Mouse (Mus musculus) neural tube, embryonic 11.5 days (tissue): ENCODE results near the gene Apc2. TPM values are rescaled to one million over a fixed set of nuclear protein-coding genes. Genes with fewer than 3 reads are reported as not detected.

ENCODE experiments used
- ATAC-seq: fragments of 200-750 bp; cut with Nextera tagmentation; 2 replicates; pipeline ENCODE4 v1.8.0; 2017; ENCODE audit warnings: moderate number of reproducible peaks, mild to moderate bottlenecking, moderate TSS enrichment, moderate library complexity; ENCODE audit not compliant: insufficient read depth, low FRiP score, low TSS enrichment
- DNase-seq: peaks from one replicate; pipeline ENCODE4 v3.0.0-alpha.2; 2015; ENCODE audit warnings: low spot score
- H3K27ac ChIP-seq: fragments of 300-500 bp; sonication (generic); 2 replicates; pipeline ENCODE4 v1.5.1; 2014; ENCODE audit warnings: low read depth, mild to moderate bottlenecking, low read length
- H3K27me3 ChIP-seq: fragments of 300-500 bp; sonication (generic); 2 replicates; pipeline ENCODE4 v1.6.1; 2014; ENCODE audit warnings: mild to moderate bottlenecking, low read length, mixed read lengths; ENCODE audit not compliant: control insufficient read depth, insufficient read depth
- H3K36me3 ChIP-seq: fragments of 300-500 bp; sonication (generic); 2 replicates; pipeline ENCODE4 v1.6.1; 2014; ENCODE audit warnings: mild to moderate bottlenecking, low read length, moderate library complexity, mixed read lengths; ENCODE audit not compliant: control insufficient read depth, insufficient read depth
- H3K4me1 ChIP-seq: fragments of 300-500 bp; sonication (generic); 2 replicates; pipeline ENCODE4 v1.6.1; 2014; ENCODE audit warnings: low read length, mixed read lengths; ENCODE audit not compliant: control insufficient read depth, insufficient read depth
- H3K4me2 ChIP-seq: fragments of 300-500 bp; sonication (generic); 2 replicates; pipeline ENCODE4 v1.6.1; 2014; ENCODE audit warnings: low read depth, mild to moderate bottlenecking, moderate library complexity
- H3K4me3 ChIP-seq: fragments of 300-500 bp; sonication (generic); 2 replicates; pipeline ENCODE4 v1.5.1; 2014; ENCODE audit warnings: low read depth, low read length
- H3K9ac ChIP-seq: fragments of 300-500 bp; sonication (generic); 2 replicates; pipeline ENCODE4 v1.6.1; 2014; ENCODE audit warnings: mild to moderate bottlenecking, low read length
- H3K9me3 ChIP-seq: fragments of 300-500 bp; sonication (generic); 2 replicates; pipeline ENCODE4 v1.6.1; 2016; ENCODE audit warnings: low read length; ENCODE audit not compliant: control insufficient read depth
- WGBS: fragments of 180-500 bp; shearing (Covaris S2); extraction: QIAGEN DNeasy Blood & Tissue Kit; methylation state at CpG from one replicate; pipeline ENCODE4 v1.1.7; 2014; 5-methylcytosine and 5-hydroxymethylcytosine counted together
- polyA plus RNA-seq: library from polyadenylated mRNA; unstranded; fragments of >200 nt; fragmentation: Nextera tagmentation; extraction: Ambion mirVana; gene quantifications from 2 replicates; pipeline ENCODE4 v1.2.1, GENCODE M21; 2014

Apc2 gene
- polyA plus RNA-seq, 1 experiment from 2014 or later, result 81.4 TPM

DNA sequence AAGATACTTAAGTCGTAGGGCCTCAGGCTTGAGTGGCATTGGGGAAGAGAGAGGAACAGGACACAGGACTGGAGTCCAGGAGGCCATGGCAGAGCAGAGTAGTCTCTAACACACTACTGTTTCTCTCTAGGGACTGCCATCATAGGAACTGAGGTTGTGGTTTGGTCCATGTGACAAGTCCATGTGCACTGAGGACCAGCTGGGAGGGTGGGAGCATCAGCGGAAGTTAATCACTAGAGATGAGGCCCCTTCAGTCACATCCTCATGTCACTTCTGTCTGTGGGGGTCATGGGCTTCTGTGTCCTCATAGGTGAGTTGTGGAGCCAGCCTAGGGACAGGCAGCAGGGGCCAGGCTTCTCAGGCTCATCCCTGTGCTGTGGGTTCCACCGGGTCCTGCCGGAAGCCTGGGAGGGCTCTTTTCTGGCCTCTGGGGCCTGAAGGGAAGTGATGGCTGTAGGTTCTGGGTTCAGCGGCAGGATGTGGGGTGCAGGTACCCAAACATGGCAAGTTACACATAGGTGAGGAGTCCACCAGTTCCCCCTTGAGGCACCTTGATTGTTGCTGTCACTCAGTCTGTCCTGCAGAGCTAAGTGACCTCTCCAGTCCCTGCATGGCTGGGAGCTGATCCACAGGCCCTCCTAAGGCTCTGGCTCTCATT lies 24.5 kb upstream of the Apc2 start:
- peaks cover 12% of the 10 kb centered on the region for H3K36me3 ChIP-seq
- no peaks in the 10 kb centered on the region for H3K9me3 ChIP-seq
- no peak overlapping the region for H3K27ac ChIP-seq
- DNase-seq (no peak), ATAC-seq (no peak)
- WGBS, result 95% methylated on average over 5 of the region's 5 CpGs
- no peak overlapping the region for H3K4me3 ChIP-seq
- peaks cover 13% of the 10 kb centered on the region for H3K4me1 ChIP-seq
- H3K9ac ChIP-seq, result no peak overlapping the region
- no peaks in the 10 kb centered on the region for H3K27me3 ChIP-seq
- H3K4me2 ChIP-seq, result no peak overlapping the region

- DNase-seq (no peak), ATAC-seq (no peak)
- H3K4me1 ChIP-seq, result peaks cover 7% of the 10 kb centered on the region
- no peak overlapping the region for H3K4me3 ChIP-seq
- WGBS, result 94% methylated on average over 8 of the region's 8 CpGs
- no peak overlapping the region for H3K9ac ChIP-seq
- H3K4me2 ChIP-seq, result no peak overlapping the region
- H3K27me3 ChIP-seq, result no peaks in the 10 kb centered on the region
- no peak overlapping the region for H3K27ac ChIP-seq
- H3K36me3 ChIP-seq, result peaks cover 15% of the 10 kb centered on the region
- H3K9me3 ChIP-seq, result no peaks in the 10 kb centered on the region
Measured at GRCm38 (mm10) chr10:80271870-80272585, 23.7 kb upstream of the Apc2 start.

- H3K4me3 ChIP-seq, result no peak overlapping the region
Measured at GRCm38 (mm10) chr10:80273847-80274246, 21.9 kb upstream of the Apc2 start.

DNA sequence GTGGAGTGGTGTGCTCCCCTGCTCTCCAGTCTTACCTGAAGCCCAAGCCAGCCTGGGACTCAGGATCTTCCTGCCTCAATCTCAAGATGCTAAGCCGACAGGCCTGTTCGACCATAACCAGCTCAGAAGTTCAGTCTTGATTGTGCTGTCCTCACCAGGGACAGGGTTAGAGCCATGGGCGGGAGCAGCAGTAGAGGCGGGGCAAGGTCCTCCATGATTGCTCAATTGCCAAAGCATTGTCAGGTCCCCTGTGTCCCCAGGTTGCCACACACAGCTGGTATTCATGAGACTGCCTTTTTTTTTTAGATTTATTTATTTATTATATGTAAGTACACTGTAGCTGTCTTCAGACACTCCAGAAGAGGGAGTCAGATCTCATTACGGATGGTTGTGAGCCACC lies 19.5 kb upstream of the Apc2 start:
- peaks cover 34% of the 10 kb centered on the region for H3K36me3 ChIP-seq
- no peak overlapping the region for H3K9ac ChIP-seq
- no peaks in the 10 kb centered on the region for H3K27me3 ChIP-seq
- 89% methylated on average over 5 of the region's 5 CpGs for WGBS
- ATAC-seq (no peak), DNase-seq (no peak)
- no peaks in the 10 kb centered on the region for H3K9me3 ChIP-seq
- no peaks in the 10 kb centered on the region for H3K4me1 ChIP-seq
- H3K4me2 ChIP-seq, result no peak overlapping the region
- H3K4me3 ChIP-seq, result no peak overlapping the region
- H3K27ac ChIP-seq, result no peak overlapping the region

More at GRCm38 (mm10) chr10:80273847-80274246, 21.9 kb upstream of the Apc2 start:
- H3K4me1 ChIP-seq, result no peaks in the 10 kb centered on the region; the same call in 1 of the 2 replicates
- no peak for DNase-seq
- H3K9me3 ChIP-seq, result no peaks in the 10 kb centered on the region
- H3K27ac ChIP-seq, result no peak overlapping the region
- 89% methylated on average over 3 of the region's 3 CpGs for WGBS
- no peak for ATAC-seq
- H3K36me3 ChIP-seq, result peaks cover 30% of the 10 kb centered on the region
- H3K9ac ChIP-seq, result no peak overlapping the region
- no peak overlapping the region for H3K4me2 ChIP-seq
- no peaks in the 10 kb centered on the region for H3K27me3 ChIP-seq

DNA sequence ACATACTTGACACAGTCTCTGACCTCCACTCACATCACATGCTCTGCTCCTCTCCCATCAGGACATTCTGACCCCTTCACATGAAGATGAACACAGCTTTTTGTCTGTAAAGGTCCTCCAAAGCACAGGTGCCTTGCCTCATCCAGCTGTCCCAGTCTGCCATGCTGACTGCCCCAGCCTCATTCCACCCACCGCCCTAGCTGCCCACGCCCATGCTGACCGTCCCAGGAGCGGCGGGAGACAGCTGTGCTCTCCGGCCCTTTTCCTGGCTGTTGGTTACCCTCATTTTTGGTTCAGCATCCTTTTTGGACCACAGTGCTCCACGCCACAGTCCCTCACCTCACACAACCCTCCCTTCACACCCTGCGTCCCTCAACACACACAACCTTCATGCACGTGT lies 17.4 kb upstream of the Apc2 start:
- Histone ChIP-seq H3K9ac (no peak overlapping the region), H3K4me3 (no peak overlapping the region), H3K4me2 (no peak overlapping the region), H3K36me3 (peaks cover 36% of the 10 kb centered on the region), H3K27ac (no peak overlapping the region), H3K4me1 (no peaks in the 10 kb centered on the region), H3K27me3 (no peaks in the 10 kb centered on the region), H3K9me3 (no peaks in the 10 kb centered on the region)
- WGBS, result 91% methylated on average over 9 of the region's 9 CpGs
- DNase-seq (no peak), ATAC-seq (no peak)

DNA sequence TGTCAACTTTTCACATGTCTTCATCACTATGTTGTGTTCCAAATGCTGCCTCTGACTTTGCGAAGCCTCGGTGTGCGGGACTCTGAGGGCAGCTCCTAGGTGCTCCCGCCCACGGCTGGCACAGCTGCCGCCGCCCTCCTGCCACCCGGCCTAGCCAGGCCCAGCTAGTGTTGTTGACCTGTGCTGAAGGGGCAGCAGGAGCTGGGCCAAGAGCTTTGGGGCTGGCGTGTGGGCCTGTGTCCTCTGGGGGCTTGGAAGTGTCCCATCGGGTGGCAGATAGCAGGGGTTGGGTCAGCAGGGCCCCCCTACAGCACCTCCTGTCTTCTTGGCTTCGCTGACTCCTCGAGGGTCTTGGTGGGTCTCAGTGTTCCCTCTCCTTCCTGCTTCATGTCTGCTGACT lies 16.5 kb upstream of the Apc2 start:
- Histone ChIP-seq H3K36me3 (peaks cover 37% of the 10 kb centered on the region), H3K9ac (no peak overlapping the region), H3K27me3 (no peaks in the 10 kb centered on the region), H3K27ac (no peak overlapping the region), H3K4me2 (no peak overlapping the region), H3K4me3 (no peak overlapping the region), H3K4me1 (no peaks in the 10 kb centered on the region), H3K9me3 (no peaks in the 10 kb centered on the region)
- DNase-seq (no peak), ATAC-seq (no peak)
- WGBS, result 94% methylated on average over 12 of the region's 12 CpGs

DNA sequence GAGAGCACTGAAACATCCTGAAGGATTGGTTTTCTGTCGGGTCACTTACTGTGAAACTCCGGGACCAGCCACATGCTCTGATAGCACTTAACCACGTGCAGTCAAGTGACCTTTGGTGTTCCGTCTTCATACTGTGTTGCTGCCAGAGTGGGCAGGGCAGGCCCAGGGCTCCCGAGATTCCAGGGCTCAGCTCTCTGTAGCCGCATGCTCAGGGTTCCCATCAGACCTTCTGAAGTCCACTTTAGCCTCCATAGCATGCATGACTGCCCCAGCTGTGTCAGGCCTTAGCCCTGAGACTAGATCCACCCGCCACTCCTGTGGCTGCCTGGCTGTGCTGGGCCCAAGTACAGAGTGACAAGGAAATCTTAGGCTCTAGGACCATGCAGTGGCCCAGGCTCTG lies 14.5 kb upstream of the Apc2 start:
- Histone ChIP-seq H3K36me3 (peaks cover 33% of the 10 kb centered on the region), H3K9me3 (no peaks in the 10 kb centered on the region), H3K27me3 (no peaks in the 10 kb centered on the region), H3K4me2 (no peak overlapping the region), H3K27ac (no peak overlapping the region), H3K9ac (no peak overlapping the region), H3K4me1 (0 out of 2 replicates have a peak, but pooled peaks cover 2% of the 10 kb centered on the region), H3K4me3 (no peak overlapping the region)
- DNase-seq (no peak), ATAC-seq (no peak)
- 82% methylated on average over 7 of the region's 7 CpGs for WGBS

GRCm38 (mm10) chr10:80281921-80282371 lies 13.8 kb upstream of the Apc2 start:
- no peak overlapping the region for H3K4me2 ChIP-seq
- no peaks in the 10 kb centered on the region for H3K9me3 ChIP-seq
- no peak for DNase-seq
- no peak for ATAC-seq
- H3K9ac ChIP-seq, result no peak overlapping the region
- WGBS, result 82% methylated on average over 8 of the region's 8 CpGs
- H3K36me3 ChIP-seq, result peaks cover 35% of the 10 kb centered on the region
- 0 out of 2 replicates have a peak, but pooled peaks cover 2% of the 10 kb centered on the region for H3K4me1 ChIP-seq
- no peak overlapping the region for H3K4me3 ChIP-seq
- no peaks in the 10 kb centered on the region for H3K27me3 ChIP-seq
- H3K27ac ChIP-seq, result no peak overlapping the region
